Mouse (Mus musculus) kidney, postnatal 36 days (tissue): ENCODE data around the gene Gm14434.
"Not testable (repeated sequence)": the region's sequence is repeated elsewhere in the genome, so short reads cannot be mapped to it uniquely, and the experiment has no call there.

Experiments
- DNase-seq, 2 experiments: peaks; one replicate each; pipeline ENCODE4 v3.0.0; 2021 to 2022; ENCODE audit warnings: mixed read lengths in 2 of 2

Gm14434 gene

DNA sequence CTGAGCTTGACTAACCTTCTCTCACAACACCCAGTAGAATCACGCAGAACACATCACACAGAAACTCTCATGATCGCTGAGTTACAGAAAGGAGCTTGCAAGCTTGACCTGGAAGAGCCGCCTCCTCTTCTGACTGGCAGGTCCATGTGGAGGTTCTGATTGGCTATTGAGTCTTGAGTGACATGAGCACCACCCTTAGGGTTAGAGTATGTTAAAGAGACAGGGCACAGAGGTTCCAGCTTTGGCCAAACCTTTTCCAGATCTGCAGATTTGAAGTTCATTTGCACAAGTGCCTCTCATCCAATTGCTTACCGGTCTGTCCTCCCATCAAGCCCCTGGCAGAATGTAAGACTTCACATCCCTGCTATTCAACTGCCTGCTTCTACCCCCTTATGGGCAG is at the start of gene Gm14434:
Gene Gm14434, minus strand, starts transcription at position 101 of the 400 bp plus-strand sequence.
- DNase-seq = not testable (repeated sequence)

DNA sequence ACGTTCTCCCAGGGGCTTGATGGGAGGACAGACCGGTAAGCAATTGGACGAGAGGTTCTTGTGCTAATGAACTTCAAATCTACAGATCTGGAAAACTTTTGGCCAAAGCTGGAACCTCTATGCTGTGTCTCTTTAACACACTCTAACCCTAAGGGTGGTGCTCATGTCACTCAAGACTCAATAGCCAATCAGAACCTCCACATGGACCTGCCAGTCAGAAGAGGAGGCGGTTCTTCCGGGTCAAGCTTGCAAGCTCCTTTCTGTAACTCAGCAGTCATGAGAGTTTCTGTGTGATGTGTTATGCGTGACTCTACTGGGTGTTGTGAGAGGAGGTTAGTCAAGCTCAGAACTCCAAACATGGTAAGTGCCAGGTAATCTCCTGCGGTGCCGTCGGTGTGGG is 34.2 kb upstream of the Gm14434 start, which contains the start of gene Zfp967:
Gene Zfp967, plus strand, starts transcription at position 301 of the 400 bp plus-strand sequence.
- DNase-seq = not testable (repeated sequence)

DNA sequence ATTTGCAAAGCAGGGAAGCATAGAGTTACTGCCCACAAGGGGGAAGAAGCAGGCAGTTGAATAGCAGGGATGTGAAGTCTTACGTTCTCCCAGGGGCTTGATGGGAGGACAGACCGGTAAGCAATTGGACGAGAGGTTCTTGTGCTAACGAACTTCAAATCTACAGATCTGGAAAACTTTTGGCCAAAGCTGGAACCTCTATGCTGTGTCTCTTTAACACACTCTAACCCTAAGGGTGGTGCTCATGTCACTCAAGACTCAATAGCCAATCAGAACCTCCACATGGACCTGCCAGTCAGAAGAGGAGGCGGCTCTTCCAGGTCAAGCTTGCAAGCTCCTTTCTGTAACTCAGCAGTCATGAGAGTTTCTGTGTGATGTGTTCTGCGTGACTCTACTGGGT is 63.3 kb downstream of the Gm14434 start, which contains the start of gene Gm14435:
Gene Gm14435, plus strand, starts transcription at position 301 of the 400 bp plus-strand sequence.
- DNase-seq = not testable (repeated sequence)
